Mouse (Mus musculus) E14TG2a.4 (cell line): ENCODE data around the gene Cpeb2.

ENCODE experiments used
- CTCF ChIP-seq: conservative IDR thresholded peaks from 2 replicates; pipeline ENCODE4 v1.5.1; 2014; ENCODE audit warnings: low read length
- NANOG ChIP-seq: IDR thresholded peaks from 2 replicates; pipeline ENCODE4 v1.6.1; 2014; ENCODE audit warnings: borderline replicate concordance, low read length, mixed read lengths

GRCm38 (mm10) chr5:43298975-43299374, 66.0 kb downstream of the Cpeb2 start:
- no peak for TF ChIP-seq CTCF
- no peak for TF ChIP-seq NANOG
